Mouse (Mus musculus): ENCODE data around the gene Pik3r6. TPM values are rescaled to one million over a fixed set of nuclear protein-coding genes. Genes with fewer than 3 reads are reported as not detected.

The Pik3r6 gene
- polyA plus RNA-seq, 1 experiment = 4.0 TPM

DNA sequence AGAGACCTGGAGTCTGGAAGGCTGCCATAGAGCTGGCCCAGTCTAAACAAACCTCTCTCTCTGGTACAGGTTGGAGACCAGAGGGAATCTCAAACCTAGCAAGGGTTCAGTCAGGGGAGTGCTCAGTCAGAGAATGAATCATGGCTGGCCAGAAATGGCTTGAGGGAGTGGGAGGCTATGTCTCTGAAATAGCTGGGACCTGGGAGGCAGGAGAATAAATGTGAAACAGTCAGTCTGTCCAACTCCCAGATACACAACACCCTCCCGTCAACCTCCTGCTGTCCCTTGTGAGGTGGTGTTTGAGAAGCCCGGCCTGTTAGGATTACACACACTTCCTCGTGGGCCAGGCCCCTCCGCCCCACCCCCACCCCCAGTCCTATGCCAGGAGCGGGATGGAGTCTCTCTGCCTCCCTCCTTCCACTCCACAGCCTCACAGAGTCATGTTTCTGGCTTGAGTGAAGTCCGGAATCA lies 97.8 kb downstream of the Pik3r6 start:
- WGBS = 79% methylated on average over 6 of the region's 6 CpGs
- Histone ChIP-seq H3K4me3 (ENCODE audit: extremely low read depth, insufficient read depth, insufficient read length) (no peak overlapping the region), H3K27ac (ENCODE audit: insufficient read depth, low read length) (no peak overlapping the region), H3K36me3 (ENCODE audit: control insufficient read depth, insufficient read depth, low read length) (no peaks in the 10 kb centered on the region), H3K4me1 (ENCODE audit: control insufficient read depth, insufficient read depth, insufficient read length) (peaks cover 4% of the 10 kb centered on the region; the same call in 1 of the 2 replicates), H3K27me3 (ENCODE audit: control insufficient read depth, insufficient read depth, low read length) (no peaks in the 10 kb centered on the region)
- no peak for DNase-seq (ENCODE audit: low read depth in 1 of 2, low spot score in 2 of 2)
- TF ChIP-seq POLR2A (IDR thresholded peaks at IDR 0.05; ENCODE audit: low read depth, low read length) (no peak), CTCF (IDR thresholded peaks at IDR 0.05; ENCODE audit: extremely low read depth, insufficient read depth, insufficient read length, insufficient replicate concordance) (no peak)

DNA sequence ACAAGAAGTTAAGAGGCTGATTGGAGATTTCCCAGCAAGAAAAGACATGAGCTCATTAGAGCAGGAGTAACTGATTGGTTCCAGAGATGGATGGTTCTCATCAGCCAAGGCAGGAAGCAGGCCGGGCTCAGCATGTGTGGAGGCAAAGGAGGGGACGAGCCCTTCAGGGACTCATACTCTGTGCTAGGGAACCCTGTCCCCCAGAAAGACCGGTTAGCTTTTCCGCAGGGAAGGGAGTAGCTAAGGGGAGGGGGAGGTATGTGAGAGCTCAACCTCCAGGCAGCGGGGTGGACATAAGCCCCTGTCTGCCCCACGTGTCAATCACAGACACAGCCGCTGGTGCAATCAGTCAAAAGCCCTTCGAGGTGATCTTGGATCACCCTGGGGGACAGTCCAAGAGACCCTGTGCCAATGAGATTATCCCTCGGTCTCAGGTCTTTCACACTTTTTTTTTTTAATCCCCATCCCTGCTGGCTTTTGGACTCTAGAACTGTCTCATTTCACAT lies 98.7 kb downstream of the Pik3r6 start:
- no peak for TF ChIP-seq CTCF (IDR thresholded peaks at IDR 0.05; ENCODE audit: extremely low read depth, insufficient read depth, insufficient read length, insufficient replicate concordance)
- TF ChIP-seq POLR2A (IDR thresholded peaks at IDR 0.05; ENCODE audit: low read depth, low read length) = no peak
- Histone ChIP-seq H3K4me3 (ENCODE audit: extremely low read depth, insufficient read depth, insufficient read length) (no peak overlapping the region), H3K27me3 (ENCODE audit: control insufficient read depth, insufficient read depth, low read length) (no peaks in the 10 kb centered on the region), H3K36me3 (ENCODE audit: control insufficient read depth, insufficient read depth, low read length) (no peaks in the 10 kb centered on the region), H3K27ac (ENCODE audit: insufficient read depth, low read length) (no peak overlapping the region), H3K4me1 (ENCODE audit: control insufficient read depth, insufficient read depth, insufficient read length) (peaks cover 4% of the 10 kb centered on the region; the same call in 1 of the 2 replicates)
- DNase-seq (ENCODE audit: low read depth in 1 of 2, low spot score in 2 of 2) = no peak
- 83% methylated on average over 9 of the region's 9 CpGs for WGBS

Other genes with a start within 250 kb of the Pik3r6 start
- 3.8 and 5.5 TPM in 2 replicates for gene Ntn1, start 102.2 kb upstream of the Pik3r6 start, polyA plus RNA-seq (2012; rRNA removed)
- gene Pik3r5, start 70.9 kb upstream of the Pik3r6 start, polyA plus RNA-seq (2012; rRNA removed) = 34.7 and 37.3 TPM in 2 replicates
- 0.18 and 0.26 TPM in 2 replicates for gene Mfsd6l, start 53.2 kb downstream of the Pik3r6 start, polyA plus RNA-seq (2012; rRNA removed)
- 0.13 and 0.16 TPM in 2 replicates for gene Ccdc42, start 84.0 kb downstream of the Pik3r6 start, polyA plus RNA-seq (2012; rRNA removed)
- 5.9 and 6.3 TPM in 2 replicates for gene Myh10, start 188.5 kb downstream of the Pik3r6 start, polyA plus RNA-seq (2012; rRNA removed)